Mouse (Mus musculus) liver, adult 2 months (tissue): ENCODE measurements at regions not wholly inside any gene's neighbourhood (a gene's known extent, or its start where the extent isn't known, plus 50 kb on each side); places are given as distances from the start of the nearest gene placed in this dataset.

Source experiments
- CTCF ChIP-seq: fragments of 200-500 bp; IDR thresholded peaks from 2 replicates; pipeline ENCODE4 v1.5.1; 2011; ENCODE audit warnings: low read depth, low read length, control low read depth
- POLR2A ChIP-seq: fragments of 200-500 bp; IDR thresholded peaks from 2 replicates; pipeline ENCODE4 v1.6.1; 2011; ENCODE audit warnings: low read length, control low read depth; ENCODE audit not compliant: insufficient read depth; ENCODE audit errors: extremely low read depth

DNA sequence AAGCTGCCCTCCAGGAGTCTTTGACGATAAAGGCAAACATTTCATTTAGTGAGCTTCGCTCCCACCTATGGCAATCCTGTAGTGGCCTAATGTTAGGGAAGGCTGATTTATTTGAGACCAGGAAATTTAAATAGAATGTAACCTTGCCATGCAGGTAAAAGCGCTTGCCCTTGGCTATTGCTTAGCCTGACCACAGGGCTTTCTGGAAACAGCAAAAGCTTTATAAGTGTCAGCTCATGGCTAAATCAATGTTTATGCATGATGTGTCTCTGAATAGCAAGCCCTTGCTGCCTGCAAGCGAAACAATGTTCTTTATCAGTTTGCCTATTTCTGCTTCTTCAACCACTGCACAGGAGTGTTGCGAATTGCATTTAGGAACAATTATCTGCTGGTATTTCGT, 419.7 kb upstream of the Tenm3 start:
- TF ChIP-seq CTCF = no peak
- TF ChIP-seq POLR2A = no peak
